Comparison of ENCODE assay signal across 25 mouse cellular contexts in genomic region chr6:122539564-122539963, GRCm38 (mm10). TPM values are rescaled to one million over a fixed set of nuclear protein-coding genes. Genes with fewer than 3 reads are reported as not detected.
"Had no signal": no experiment of that assay in that cellular context is flagged by ENCODE, and none has a peak within 500 bp of the region (broad histone marks: within the 10 kb centered on the region; RNA-seq: fewer than 3 reads in every experiment).

No protein-coding gene starts in this region.

- H3K27ac ChIP-seq: liver, embryonic 15.5 days; lung, embryonic 15.5 days; midbrain, embryonic 10.5 days; midbrain, embryonic 12.5 days; neural tube, embryonic 13.5 days; neural tube, embryonic 15.5 days had no signal

- DNase-seq: liver, postnatal 0 days; lung, adult 2 months; lung, postnatal 14 days; lung, postnatal 4 days; midbrain, embryonic 14.5 days; retina, postnatal 1 day; right cerebral cortex, postnatal 4 days; spleen, adult 18-20 months; thymus, adult 18-20 months; thymus, postnatal 14 days; thymus, postnatal 36 days had no signal

- H3K4me1 ChIP-seq: liver, embryonic 15.5 days; lung, embryonic 15.5 days; midbrain, embryonic 10.5 days; midbrain, embryonic 12.5 days; neural tube, embryonic 13.5 days; neural tube, embryonic 15.5 days had no signal

- ATAC-seq: liver, postnatal 0 days; lung, postnatal 0 days; midbrain, embryonic 16.5 days had no signal

- H3K4me3 ChIP-seq: liver, embryonic 15.5 days; lung, embryonic 15.5 days; midbrain, embryonic 10.5 days; midbrain, embryonic 12.5 days; myocyte; neural tube, embryonic 13.5 days; neural tube, embryonic 15.5 days had no signal

RNA-seq across cellular contexts. Expression of gene Aicda, which starts 14.0 kb away (rescaled TPM):
- total RNA-seq: megakaryocyte, adult 5-6 weeks; megakaryocyte-erythroid progenitor cell, adult 5-6 weeks had no signal
- polyA plus RNA-seq: liver, embryonic 15.5 days; liver, postnatal 0 days; lung, adult 2 months; lung, embryonic 15.5 days; midbrain, embryonic 10.5 days; midbrain, embryonic 12.5 days; myocyte; neural tube, embryonic 11.5 days; stomach, embryonic 14.5 days had no signal

RNA-seq across cellular contexts. Expression of gene Mfap5, which starts 33.9 kb away (rescaled TPM):
- total RNA-seq: megakaryocyte, adult 5-6 weeks; megakaryocyte-erythroid progenitor cell, adult 5-6 weeks had no signal

RNA-seq across cellular contexts. Expression of gene Rimklb, which starts 41.0 kb away (rescaled TPM):
- total RNA-seq: megakaryocyte, adult 5-6 weeks; megakaryocyte-erythroid progenitor cell, adult 5-6 weeks had no signal
- polyA plus RNA-seq: liver, postnatal 0 days; myocyte; small intestine, adult 2 months had no signal
